Comparison of ENCODE assay signal across 21 mouse cellular contexts in genomic region chr16:11476314-11476713, GRCm38 (mm10).
"Had no signal": no experiment of that assay in that cellular context is flagged by ENCODE, and none has a peak within 500 bp of the region (broad histone marks: within the 10 kb centered on the region; RNA-seq: fewer than 3 reads in every experiment).

No protein-coding gene starts in this region.

- H3K4me2 ChIP-seq: heart, embryonic 11.5 days; heart, embryonic 13.5 days; heart, embryonic 15.5 days; hindbrain, embryonic 13.5 days; hindbrain, embryonic 15.5 days; limb, embryonic 13.5 days; limb, embryonic 15.5 days; liver, embryonic 12.5 days had no signal

- H3K4me3 ChIP-seq: gastrocnemius, adult 2 months; heart, embryonic 13.5 days; heart, embryonic 15.5 days; hindbrain, embryonic 13.5 days; hindbrain, embryonic 15.5 days; limb, embryonic 13.5 days; limb, embryonic 15.5 days; liver, embryonic 12.5 days had no signal

- ATAC-seq: hindbrain, postnatal 0 days; intestine, embryonic 16.5 days; liver, embryonic 12.5 days had no signal

- H3K36me3 ChIP-seq: heart, embryonic 13.5 days; heart, embryonic 15.5 days; hindbrain, embryonic 15.5 days; limb, embryonic 15.5 days; liver, embryonic 12.5 days had no signal

- H3K4me1 ChIP-seq: limb, embryonic 15.5 days had no signal

- H3K27me3 ChIP-seq: heart, embryonic 13.5 days; heart, embryonic 15.5 days; hindbrain, embryonic 13.5 days; hindbrain, embryonic 15.5 days; limb, embryonic 13.5 days; limb, embryonic 15.5 days; liver, embryonic 12.5 days had no signal

- H3K27ac ChIP-seq: gastrocnemius, adult 2 months; hindbrain, embryonic 13.5 days; hindbrain, embryonic 15.5 days; hindbrain, postnatal 0 days; limb, embryonic 13.5 days; limb, embryonic 15.5 days; liver, embryonic 12.5 days; liver, embryonic 14.5 days had no signal

- H3K9ac ChIP-seq: heart, embryonic 13.5 days; heart, embryonic 15.5 days; hindbrain, embryonic 13.5 days; hindbrain, embryonic 15.5 days; limb, embryonic 13.5 days; limb, embryonic 15.5 days; liver, embryonic 12.5 days; liver, embryonic 14.5 days had no signal

- H3K9me3 ChIP-seq: heart, embryonic 13.5 days; heart, embryonic 15.5 days; hindbrain, embryonic 13.5 days; hindbrain, embryonic 15.5 days; limb, embryonic 13.5 days; limb, embryonic 15.5 days; liver, embryonic 12.5 days had no signal

- DNase-seq: gastrocnemius, adult 2 months; gastrocnemius, postnatal 10 days; gastrocnemius, postnatal 25 days; heart, adult 18-20 months; heart, postnatal 14 days; heart, postnatal 36 days; kidney, postnatal 10 days; kidney, postnatal 25 days; layer of hippocampus, adult 9-11 months; layer of hippocampus, postnatal 36 days had no signal
